Mouse (Mus musculus): ENCODE results near the gene Apc2.
"Not testable (repeated sequence)": the region's sequence is repeated elsewhere in the genome, so short reads cannot be mapped to it uniquely, and the experiment has no call there.

Apc2 gene

GRCm38 (mm10) chr10:80341026-80341425, 45.2 kb downstream of the Apc2 start:
- intact Hi-C loops (cut with DNase I) = no loop called here

GRCm38 (mm10) chr10:80341491-80342304, 45.9 kb downstream of the Apc2 start:
- intact Hi-C loops (cut with DNase I) = no loop called here

- intact Hi-C loops (cut with DNase I) = no loop called here
Observed at GRCm38 (mm10) chr10:80342305-80342748, 46.5 kb downstream of the Apc2 start.

GRCm38 (mm10) chr10:80342749-80343424, 47.1 kb downstream of the Apc2 start:
- intact Hi-C loops (cut with DNase I) = no loop called here

- intact Hi-C loops (cut with DNase I) = no loop called here
Observed at GRCm38 (mm10) chr10:80343425-80343895, 47.7 kb downstream of the Apc2 start.

- intact Hi-C loops (cut with DNase I) = no loop called here
Observed at GRCm38 (mm10) chr10:80344131-80344661, 48.4 kb downstream of the Apc2 start.

- intact Hi-C loops (cut with DNase I) = no loop called here
Observed at GRCm38 (mm10) chr10:80345122-80345521, 49.3 kb downstream of the Apc2 start.

GRCm38 (mm10) chr10:80345929-80346328, 50.2 kb downstream of the Apc2 start:
- intact Hi-C loops (cut with DNase I) = not testable (repeated sequence)

- intact Hi-C loops (cut with DNase I) = no loop called here
Observed at GRCm38 (mm10) chr10:80347514-80347967, 51.8 kb downstream of the Apc2 start.

GRCm38 (mm10) chr10:80348244-80348781, 52.5 kb downstream of the Apc2 start, which contains the start of gene Adamtsl5:
Gene Adamtsl5 (minus strand): TSS chr10:80348412.
- intact Hi-C loops (cut with DNase I) = loop anchor here (2.0 kb wide), 1 partner anchor 54 kb away; the partner anchor contains the start of gene Apc2

GRCm38 (mm10) chr10:80348981-80349380, 53.2 kb downstream of the Apc2 start:
- intact Hi-C loops (cut with DNase I) = loop anchor here (2.0 kb wide), 1 partner anchor 54 kb away; the partner anchor contains the start of gene Apc2

- intact Hi-C loops (cut with DNase I) = loop anchor here (2.0 kb wide), 1 partner anchor 25 kb away; no protein-coding TSS in a partner anchor
Observed at GRCm38 (mm10) chr10:80350292-80350691, 54.5 kb downstream of the Apc2 start.

- intact Hi-C loops (cut with DNase I) = loop anchor here (2.0 kb wide), 1 partner anchor 23 kb away; no protein-coding TSS in a partner anchor
Observed at GRCm38 (mm10) chr10:80351896-80352295, 56.1 kb downstream of the Apc2 start.

GRCm38 (mm10) chr10:80352727-80353126, 57.0 kb downstream of the Apc2 start:
- intact Hi-C loops (cut with DNase I) = no loop called here

- intact Hi-C loops (cut with DNase I) = no loop called here
Observed at GRCm38 (mm10) chr10:80355431-80355830, 59.7 kb downstream of the Apc2 start.

GRCm38 (mm10) chr10:80356001-80356682, 60.4 kb downstream of the Apc2 start, which contains the start of gene Plk5:
Gene Plk5 (plus strand): TSS chr10:80356459.
- intact Hi-C loops (cut with DNase I) = no loop called here

GRCm38 (mm10) chr10:80356737-80357136, 61.0 kb downstream of the Apc2 start:
- intact Hi-C loops (cut with DNase I) = no loop called here

GRCm38 (mm10) chr10:80357336-80357735, 61.6 kb downstream of the Apc2 start:
- intact Hi-C loops (cut with DNase I) = no loop called here

- intact Hi-C loops (cut with DNase I) = no loop called here
Observed at GRCm38 (mm10) chr10:80357994-80358639, 62.3 kb downstream of the Apc2 start.

- intact Hi-C loops (cut with DNase I) = no loop called here
Observed at GRCm38 (mm10) chr10:80363734-80364133, 68.0 kb downstream of the Apc2 start.
